Mouse (Mus musculus) ZHBTc4 (cell line): ENCODE data around the gene Slc6a13.
A peak's percentile ranks its signal among the peaks of the same experiment; 100 is the strongest.

Source experiments
- DNase-seq: peaks from one replicate; pipeline ENCODE4 v3.0.0-alpha.2; 2011; ENCODE audit warnings: low read depth, low spot score

Gene Slc6a13

GRCm38 (mm10) chr6:121378256-121378655 lies 78.2 kb downstream of the Slc6a13 start:
- DNase-seq = peak; percentile 58

GRCm38 (mm10) chr6:121380576-121380975 lies 80.5 kb downstream of the Slc6a13 start:
- no peak for DNase-seq

DNA sequence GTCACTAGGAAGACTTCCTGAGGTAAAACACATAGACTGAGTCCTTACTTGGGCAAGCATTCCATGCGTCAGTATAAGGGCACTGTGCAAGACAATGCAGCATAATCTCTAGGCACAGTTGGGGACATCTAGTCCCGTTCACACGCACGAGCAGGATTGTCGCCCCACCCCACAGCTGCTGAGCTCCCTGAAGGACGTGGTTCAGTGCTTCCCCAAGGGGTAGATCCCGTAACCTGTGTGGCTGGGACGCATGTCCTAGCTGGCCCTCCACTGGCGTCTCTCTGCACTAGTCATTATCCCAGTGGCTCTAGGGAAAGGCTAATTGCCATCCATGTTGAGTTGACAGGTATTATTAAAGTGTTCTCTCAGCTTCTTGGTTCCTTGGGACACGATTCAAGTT lies 82.0 kb downstream of the Slc6a13 start:
- DNase-seq = no peak

DNA sequence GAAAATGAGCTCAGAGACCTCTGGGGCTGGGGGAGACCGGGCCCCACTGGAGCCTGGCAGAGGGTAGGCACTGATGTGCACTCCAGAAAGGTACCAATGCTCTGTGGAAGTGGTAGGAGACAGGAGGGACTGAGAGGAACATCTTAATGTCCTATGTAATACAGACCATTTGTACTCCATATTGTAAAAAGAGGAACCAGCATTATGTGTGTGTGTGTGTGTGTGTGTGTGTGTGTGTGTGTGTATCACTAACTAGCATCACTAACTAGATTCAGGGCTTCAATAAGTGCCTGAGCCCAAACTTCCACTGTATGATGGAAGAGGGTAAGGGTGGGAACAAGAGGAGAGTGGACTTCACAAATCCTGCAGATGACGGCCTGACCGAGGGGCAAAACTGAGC lies 85.4 kb downstream of the Slc6a13 start:
- DNase-seq = no peak
